Mouse (Mus musculus): ENCODE data around the gene Ccdc92. TPM values are rescaled to one million over a fixed set of nuclear protein-coding genes. Genes with fewer than 3 reads are reported as not detected.

The Ccdc92 gene
- polyA plus RNA-seq, 2 experiments: 3.8 to 4.1 TPM

- WGBS: 88% methylated on average over 10 of the region's 10 CpGs
- Histone ChIP-seq H3K27ac (replicated peaks; ENCODE audit: low read depth, low read length) (no peak overlapping the region), H3K4me2 (replicated peaks; ENCODE audit: low read depth, low read length, severe bottlenecking) (no peak overlapping the region), H3K27me3 (ENCODE audit: control insufficient read depth, insufficient read depth, low read length) (no peaks in the 10 kb centered on the region), H3K4me3 (replicated peaks; ENCODE audit: low read length) (no peak overlapping the region), H3K36me3 (ENCODE audit: control insufficient read depth, insufficient read depth, low read length) (no peaks in the 10 kb centered on the region; the same call in 1 of the 2 replicates), H3K9ac (ENCODE audit: low read depth, low read length, severe bottlenecking) (no peak overlapping the region), H3K4me1 (ENCODE audit: control insufficient read depth, insufficient read depth, low read length) (no peaks in the 10 kb centered on the region), H3K9me3 (ENCODE audit: control insufficient read depth, low read length) (no peaks in the 10 kb centered on the region)
- no peak for TF ChIP-seq POLR2A (IDR thresholded peaks at IDR 0.05; ENCODE audit: borderline replicate concordance, extremely low read depth, insufficient read depth, insufficient read length)
- ATAC-seq (ENCODE audit: low FRiP score, low read depth) (no peak), DNase-seq (ENCODE audit: low spot score) (no peak)
Measured at GRCm38 (mm10) chr5:124836075-124836474, 26.1 kb downstream of the Ccdc92 start.

- no peaks in the 10 kb centered on the region; the same call in 1 of the 2 replicates for H3K36me3 ChIP-seq (ENCODE audit: control insufficient read depth, insufficient read depth, low read length)
- no peak overlapping the region for H3K27ac ChIP-seq (replicated peaks; ENCODE audit: low read depth, low read length)
- H3K4me1 ChIP-seq (ENCODE audit: control insufficient read depth, insufficient read depth, low read length): no peaks in the 10 kb centered on the region
- H3K4me2 ChIP-seq (replicated peaks; ENCODE audit: low read depth, low read length, severe bottlenecking): no peak overlapping the region
- H3K27me3 ChIP-seq (ENCODE audit: control insufficient read depth, insufficient read depth, low read length): no peaks in the 10 kb centered on the region
- ATAC-seq (ENCODE audit: low FRiP score, low read depth): no peak
- no peak for TF ChIP-seq POLR2A (IDR thresholded peaks at IDR 0.05; ENCODE audit: borderline replicate concordance, extremely low read depth, insufficient read depth, insufficient read length)
- H3K9ac ChIP-seq (ENCODE audit: low read depth, low read length, severe bottlenecking): no peak overlapping the region
- no peak overlapping the region for H3K4me3 ChIP-seq (replicated peaks; ENCODE audit: low read length)
- DNase-seq (ENCODE audit: low spot score): no peak
- H3K9me3 ChIP-seq (ENCODE audit: control insufficient read depth, low read length): no peaks in the 10 kb centered on the region
- WGBS: 94% methylated on average over 15 of the region's 15 CpGs
Measured at GRCm38 (mm10) chr5:124835218-124835617, 27.0 kb downstream of the Ccdc92 start.

GRCm38 (mm10) chr5:124830331-124830730, 31.9 kb downstream of the Ccdc92 start:
- H3K9ac ChIP-seq (ENCODE audit: low read depth, low read length, severe bottlenecking): no peak overlapping the region
- H3K4me3 ChIP-seq (replicated peaks; ENCODE audit: low read length): no peak overlapping the region
- ATAC-seq (ENCODE audit: low FRiP score, low read depth): no peak
- H3K27me3 ChIP-seq (ENCODE audit: control insufficient read depth, insufficient read depth, low read length): no peaks in the 10 kb centered on the region
- H3K9me3 ChIP-seq (ENCODE audit: control insufficient read depth, low read length): no peaks in the 10 kb centered on the region
- no peaks in the 10 kb centered on the region for H3K36me3 ChIP-seq (ENCODE audit: control insufficient read depth, insufficient read depth, low read length)
- no peaks in the 10 kb centered on the region for H3K4me1 ChIP-seq (ENCODE audit: control insufficient read depth, insufficient read depth, low read length)
- DNase-seq (ENCODE audit: low spot score): no peak
- no peak for TF ChIP-seq POLR2A (IDR thresholded peaks at IDR 0.05; ENCODE audit: borderline replicate concordance, extremely low read depth, insufficient read depth, insufficient read length)
- 95% methylated on average over 12 of the region's 12 CpGs for WGBS
- H3K4me2 ChIP-seq (replicated peaks; ENCODE audit: low read depth, low read length, severe bottlenecking): no peak overlapping the region
- no peak overlapping the region for H3K27ac ChIP-seq (replicated peaks; ENCODE audit: low read depth, low read length)

- Histone ChIP-seq H3K4me3 (replicated peaks; ENCODE audit: low read length) (no peak overlapping the region), H3K9ac (ENCODE audit: low read depth, low read length, severe bottlenecking) (no peak overlapping the region), H3K27me3 (ENCODE audit: control insufficient read depth, insufficient read depth, low read length) (no peaks in the 10 kb centered on the region), H3K9me3 (ENCODE audit: control insufficient read depth, low read length) (no peaks in the 10 kb centered on the region; the same call in 1 of the 2 replicates), H3K27ac (replicated peaks; ENCODE audit: low read depth, low read length) (peak overlapping the region; percentile 19; the same call in 1 of the 2 replicates), H3K4me2 (replicated peaks; ENCODE audit: low read depth, low read length, severe bottlenecking) (peak overlapping the region; percentile 19), H3K36me3 (ENCODE audit: control insufficient read depth, insufficient read depth, low read length) (no peaks in the 10 kb centered on the region), H3K4me1 (ENCODE audit: control insufficient read depth, insufficient read depth, low read length) (peaks cover 17% of the 10 kb centered on the region)
- WGBS: 49% methylated on average over 18 of the region's 18 CpGs
- peak; percentile 74 for DNase-seq (ENCODE audit: low spot score)
- ATAC-seq (ENCODE audit: low FRiP score, low read depth): peak; percentile 83
- no peak for TF ChIP-seq POLR2A (IDR thresholded peaks at IDR 0.05; ENCODE audit: borderline replicate concordance, extremely low read depth, insufficient read depth, insufficient read length)
Measured at GRCm38 (mm10) chr5:124822128-124822894, 39.9 kb downstream of the Ccdc92 start.

- ATAC-seq (ENCODE audit: low FRiP score, low read depth) (no peak), DNase-seq (ENCODE audit: low spot score) (no peak)
- no peaks in the 10 kb centered on the region; the same call in 1 of the 2 replicates for H3K9me3 ChIP-seq (ENCODE audit: control insufficient read depth, low read length)
- TF ChIP-seq POLR2A (IDR thresholded peaks at IDR 0.05; ENCODE audit: borderline replicate concordance, extremely low read depth, insufficient read depth, insufficient read length): no peak
- WGBS: 73% methylated on average over 15 of the region's 15 CpGs
- no peaks in the 10 kb centered on the region for H3K36me3 ChIP-seq (ENCODE audit: control insufficient read depth, insufficient read depth, low read length)
- no peaks in the 10 kb centered on the region for H3K27me3 ChIP-seq (ENCODE audit: control insufficient read depth, insufficient read depth, low read length)
- H3K4me3 ChIP-seq (replicated peaks; ENCODE audit: low read length): no peak overlapping the region
- H3K27ac ChIP-seq (replicated peaks; ENCODE audit: low read depth, low read length): no peak overlapping the region
- no peak overlapping the region for H3K4me2 ChIP-seq (replicated peaks; ENCODE audit: low read depth, low read length, severe bottlenecking)
- no peak overlapping the region for H3K9ac ChIP-seq (ENCODE audit: low read depth, low read length, severe bottlenecking)
- H3K4me1 ChIP-seq (ENCODE audit: control insufficient read depth, insufficient read depth, low read length): peaks cover 7% of the 10 kb centered on the region; the same call in 1 of the 2 replicates
Measured at GRCm38 (mm10) chr5:124817050-124817449, 45.2 kb downstream of the Ccdc92 start.
